Mouse (Mus musculus) G1E-ER4 (cell line): ENCODE data around the gene Trpc3. TPM values are rescaled to one million over a fixed set of nuclear protein-coding genes. Genes with fewer than 3 reads are reported as not detected.

Experiments
- GATA1 ChIP-seq: IDR thresholded peaks from one replicate; pipeline ENCODE4 v1.8.0; 2012; ENCODE audit warnings: low read length, inconsistent platforms
- polyA plus RNA-seq: library from polyadenylated mRNA; stranded (reverse); fragments of >175 nt; gene quantifications from 2 replicates; pipeline ENCODE4 v1.2.3, GENCODE M21; 2012

Gene Trpc3
- polyA plus RNA-seq, 1 experiment: not detected

GRCm38 (mm10) chr3:36613908-36614255 is 76.1 kb downstream of the Trpc3 start:
- no peak for TF ChIP-seq GATA1

GRCm38 (mm10) chr3:36613202-36613907 is 76.6 kb downstream of the Trpc3 start, which contains the start of gene Bbs7:
Bbs7 (minus strand) TSS chr3:36613477.
- no peak for TF ChIP-seq GATA1

- TF ChIP-seq GATA1: no peak
Measured at GRCm38 (mm10) chr3:36612687-36613086, 77.3 kb downstream of the Trpc3 start.

DNA sequence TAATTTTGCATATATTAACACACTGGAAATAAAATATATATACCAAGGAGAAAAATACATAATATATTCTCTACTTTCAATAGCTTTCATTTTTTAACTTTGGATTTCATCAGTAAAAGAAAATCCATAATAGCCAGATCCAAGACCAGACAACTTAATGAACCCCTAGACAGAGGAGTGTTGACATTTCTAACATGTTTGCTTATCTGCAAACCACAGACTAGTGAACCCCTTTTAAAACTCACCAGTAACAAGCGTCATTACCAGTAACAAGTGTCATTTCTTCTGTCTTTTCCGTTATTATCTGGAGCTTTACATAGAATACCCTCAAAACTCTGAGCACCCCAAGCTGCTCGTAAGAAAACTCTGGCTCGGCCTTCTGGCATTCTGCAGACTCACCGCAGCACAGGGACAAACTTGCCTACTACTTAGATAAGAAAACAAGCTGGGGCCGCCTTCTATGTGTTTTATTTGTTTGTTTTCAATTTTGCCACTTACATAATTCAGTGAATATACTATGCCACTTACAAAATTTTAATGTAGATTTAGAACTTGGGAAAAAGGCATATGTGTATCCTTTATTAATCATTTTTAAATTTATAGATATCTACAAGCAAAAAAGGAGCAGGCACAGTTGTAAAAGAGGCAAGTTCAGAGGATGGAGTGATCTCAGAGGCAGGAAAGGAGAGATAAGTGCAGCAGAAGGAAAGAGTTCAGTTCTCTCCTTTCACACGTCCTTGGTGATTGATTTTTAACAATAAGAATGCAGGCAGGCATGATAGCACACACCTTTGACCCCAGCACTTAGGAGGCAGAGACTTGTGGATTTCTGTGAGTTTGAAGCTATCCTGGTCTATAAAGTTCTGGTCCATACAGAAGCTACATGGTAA is 83.8 kb downstream of the Trpc3 start:
- TF ChIP-seq GATA1: no peak

DNA sequence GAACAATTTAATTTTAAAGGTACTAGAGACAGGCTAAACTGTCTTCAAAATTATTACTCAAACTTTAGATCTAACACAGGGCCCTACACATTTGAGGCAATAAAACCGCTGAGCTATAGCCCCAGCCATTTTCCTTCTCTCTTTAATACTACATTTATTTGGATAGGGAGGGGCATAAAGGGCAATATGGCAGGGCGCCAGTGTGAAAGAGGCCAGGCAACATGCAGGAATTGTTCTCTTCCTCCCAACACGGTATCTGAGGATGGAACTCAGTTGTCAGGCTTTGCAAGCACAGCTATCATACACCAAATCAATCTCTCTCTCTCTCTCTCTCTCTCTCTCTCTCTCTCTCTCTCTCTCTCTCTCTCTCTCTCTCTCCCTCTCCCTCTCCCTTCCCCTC is 91.2 kb downstream of the Trpc3 start:
- TF ChIP-seq GATA1: no peak

DNA sequence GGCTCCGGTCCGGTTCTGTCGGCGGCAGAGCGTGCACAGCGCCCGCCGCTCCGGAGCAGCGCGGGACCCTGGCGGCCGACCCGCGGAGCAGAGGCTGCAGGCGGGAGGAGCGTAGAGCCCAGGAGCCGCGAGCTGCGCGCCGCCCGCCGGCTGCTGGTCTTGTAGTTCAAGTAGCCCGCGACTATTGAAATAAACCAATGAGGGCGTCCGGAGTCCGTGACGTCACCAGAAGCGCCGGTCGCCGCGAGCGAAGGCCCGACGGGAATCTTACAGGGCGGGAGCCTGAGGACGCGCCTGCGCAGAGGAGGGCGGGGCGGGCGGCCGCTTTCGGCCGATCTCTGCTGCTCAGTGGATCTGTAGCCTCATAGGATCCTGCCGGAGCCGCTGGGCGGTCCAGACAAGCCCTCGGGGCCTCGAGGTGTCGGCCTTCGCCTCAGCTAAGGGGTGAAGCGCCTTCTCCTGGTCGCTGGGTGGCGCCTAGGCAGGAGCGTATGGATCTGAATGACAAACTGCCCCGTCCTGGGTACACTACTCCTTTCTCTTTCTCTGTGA is 118.1 kb downstream of the Trpc3 start, which contains the start of gene Ccna2:
Ccna2 (minus strand) TSS at position 324 of the 552 bp plus-strand sequence.
- TF ChIP-seq GATA1: no peak

GRCm38 (mm10) chr3:36571361-36571826 is 118.6 kb downstream of the Trpc3 start:
- no peak for TF ChIP-seq GATA1

Other genes with a start within 250 kb of the Trpc3 start
- gene Anxa5, start 214.3 kb downstream of the Trpc3 start, polyA plus RNA-seq: 74.5 and 104 TPM in 2 replicates
- not detected in 2 replicates for gene 1810062G17Rik, start 214.2 kb downstream of the Trpc3 start, polyA plus RNA-seq
- gene Gm11549, start 168.4 kb downstream of the Trpc3 start, polyA plus RNA-seq: not detected in 2 replicates
- gene Exosc9, start 137.6 kb downstream of the Trpc3 start, polyA plus RNA-seq: 1.5 and 2.4 TPM in 2 replicates
- 216 and 337 TPM in 2 replicates for gene Ccna2, start 118.0 kb downstream of the Trpc3 start, polyA plus RNA-seq
- 0.58 and 0.77 TPM in 2 replicates for gene Bbs7, start 76.7 kb downstream of the Trpc3 start, polyA plus RNA-seq
- gene 4932438A13Rik, start 172.9 kb upstream of the Trpc3 start, polyA plus RNA-seq: 2.0 and 3.0 TPM in 2 replicates